Mouse (Mus musculus): ENCODE measurements around the gene Cpd. TPM values are rescaled to one million over a fixed set of nuclear protein-coding genes. Genes with fewer than 3 reads are reported as not detected.

Gene Cpd
- polyA plus RNA-seq, 1 experiment from 2014 or later, result 14.4 TPM

DNA sequence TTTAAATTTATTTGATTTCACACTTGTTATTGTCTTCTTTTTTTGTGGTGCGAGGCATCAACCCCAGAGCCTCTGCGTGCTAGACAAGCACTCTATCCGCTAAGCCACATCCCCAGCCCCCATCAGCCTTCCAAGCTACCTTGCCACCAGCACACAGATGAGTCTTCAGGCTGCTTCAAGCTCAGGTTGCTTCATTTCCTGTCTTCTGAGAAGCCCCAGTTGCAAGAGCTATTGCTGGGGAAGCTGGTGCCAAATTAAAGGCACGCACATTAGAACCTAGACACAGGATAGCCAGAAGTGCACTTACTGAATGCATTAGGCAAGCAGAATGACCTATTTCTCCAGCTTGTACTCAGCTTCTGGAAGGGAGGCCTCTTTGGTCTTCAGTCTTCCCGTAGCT is 33.0 kb upstream of the Cpd start:
- no peaks in the 10 kb centered on the region for H3K27me3 ChIP-seq (ENCODE audit: control insufficient read depth, insufficient read depth, low read length)
- ATAC-seq (ENCODE audit: low FRiP score) (no peak), DNase-seq (ENCODE audit: low spot score, missing footprints) (no peak)
- H3K36me3 ChIP-seq (ENCODE audit: control insufficient read depth, insufficient read depth, low read length), result no peaks in the 10 kb centered on the region
- H3K4me1 ChIP-seq (ENCODE audit: control insufficient read depth, insufficient read depth, low read length), result no peaks in the 10 kb centered on the region
- 88% methylated on average over 5 of the region's 5 CpGs for WGBS
- H3K9me3 ChIP-seq (ENCODE audit: control insufficient read depth, low read length), result no peaks in the 10 kb centered on the region
- no peak overlapping the region for H3K4me2 ChIP-seq
- no peak overlapping the region for H3K9ac ChIP-seq (ENCODE audit: low read length)
- H3K4me3 ChIP-seq (ENCODE audit: low read depth, low read length), result no peak overlapping the region
- H3K27ac ChIP-seq (ENCODE audit: low read depth, low read length), result no peak overlapping the region

DNA sequence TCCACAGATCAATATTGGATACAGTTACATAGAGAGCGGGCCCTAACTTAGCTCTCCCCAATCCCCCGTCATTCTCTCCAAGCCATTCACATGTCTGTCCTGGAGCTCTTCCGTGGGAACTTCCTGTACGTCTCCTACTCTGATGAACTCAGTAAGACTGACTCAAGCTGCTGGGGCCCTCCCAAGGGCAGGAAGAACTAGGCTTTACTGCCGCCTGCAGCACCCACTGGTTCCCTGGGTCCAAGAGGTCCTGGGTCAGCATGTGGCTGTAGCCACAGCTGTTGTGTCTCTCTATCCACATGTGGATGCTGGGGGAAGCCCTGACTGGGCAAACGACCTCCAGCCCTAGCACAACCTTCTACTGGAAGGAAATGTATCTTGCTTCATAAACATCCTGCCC is 27.9 kb upstream of the Cpd start:
- no peak overlapping the region for H3K9ac ChIP-seq (ENCODE audit: low read length)
- DNase-seq (ENCODE audit: low spot score, missing footprints), result peak; percentile 41
- WGBS, result 80% methylated on average over 6 of the region's 6 CpGs
- no peak overlapping the region for H3K4me2 ChIP-seq
- no peaks in the 10 kb centered on the region for H3K36me3 ChIP-seq (ENCODE audit: control insufficient read depth, insufficient read depth, low read length)
- H3K27ac ChIP-seq (ENCODE audit: low read depth, low read length), result no peak overlapping the region
- no peaks in the 10 kb centered on the region for H3K9me3 ChIP-seq (ENCODE audit: control insufficient read depth, low read length)
- no peaks in the 10 kb centered on the region for H3K4me1 ChIP-seq (ENCODE audit: control insufficient read depth, insufficient read depth, low read length)
- no peak overlapping the region for H3K4me3 ChIP-seq (ENCODE audit: low read depth, low read length)
- no peak for ATAC-seq (ENCODE audit: low FRiP score)
- H3K27me3 ChIP-seq (ENCODE audit: control insufficient read depth, insufficient read depth, low read length), result no peaks in the 10 kb centered on the region

DNA sequence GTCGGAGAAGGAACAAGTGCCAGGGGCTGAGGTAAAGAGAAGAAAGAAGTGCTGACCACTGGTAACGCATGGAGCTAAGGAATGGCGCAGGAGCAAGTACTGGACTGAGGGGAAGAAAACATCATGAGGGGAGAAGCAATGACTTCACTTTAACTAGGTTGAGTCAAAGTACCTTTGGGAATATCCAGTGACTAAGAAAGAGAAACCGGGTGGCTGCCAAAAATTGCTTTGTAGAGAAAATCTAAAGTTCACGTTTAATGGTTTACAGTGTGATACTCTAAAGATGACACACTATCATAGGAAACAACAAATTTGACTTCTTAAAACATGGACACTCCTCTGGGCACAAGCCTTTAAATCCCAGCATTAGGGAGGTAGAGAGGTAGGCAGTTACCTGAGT is 27.0 kb upstream of the Cpd start:
- Histone ChIP-seq H3K4me2 (no peak overlapping the region), H3K27ac (ENCODE audit: low read depth, low read length) (no peak overlapping the region), H3K27me3 (ENCODE audit: control insufficient read depth, insufficient read depth, low read length) (no peaks in the 10 kb centered on the region), H3K36me3 (ENCODE audit: control insufficient read depth, insufficient read depth, low read length) (no peaks in the 10 kb centered on the region), H3K9me3 (ENCODE audit: control insufficient read depth, low read length) (no peaks in the 10 kb centered on the region), H3K4me1 (ENCODE audit: control insufficient read depth, insufficient read depth, low read length) (no peaks in the 10 kb centered on the region), H3K4me3 (ENCODE audit: low read depth, low read length) (no peak overlapping the region), H3K9ac (ENCODE audit: low read length) (no peak overlapping the region)
- ATAC-seq (ENCODE audit: low FRiP score) (no peak), DNase-seq (ENCODE audit: low spot score, missing footprints) (no peak)
- WGBS, result 90% methylated on average over 5 of the region's 5 CpGs

DNA sequence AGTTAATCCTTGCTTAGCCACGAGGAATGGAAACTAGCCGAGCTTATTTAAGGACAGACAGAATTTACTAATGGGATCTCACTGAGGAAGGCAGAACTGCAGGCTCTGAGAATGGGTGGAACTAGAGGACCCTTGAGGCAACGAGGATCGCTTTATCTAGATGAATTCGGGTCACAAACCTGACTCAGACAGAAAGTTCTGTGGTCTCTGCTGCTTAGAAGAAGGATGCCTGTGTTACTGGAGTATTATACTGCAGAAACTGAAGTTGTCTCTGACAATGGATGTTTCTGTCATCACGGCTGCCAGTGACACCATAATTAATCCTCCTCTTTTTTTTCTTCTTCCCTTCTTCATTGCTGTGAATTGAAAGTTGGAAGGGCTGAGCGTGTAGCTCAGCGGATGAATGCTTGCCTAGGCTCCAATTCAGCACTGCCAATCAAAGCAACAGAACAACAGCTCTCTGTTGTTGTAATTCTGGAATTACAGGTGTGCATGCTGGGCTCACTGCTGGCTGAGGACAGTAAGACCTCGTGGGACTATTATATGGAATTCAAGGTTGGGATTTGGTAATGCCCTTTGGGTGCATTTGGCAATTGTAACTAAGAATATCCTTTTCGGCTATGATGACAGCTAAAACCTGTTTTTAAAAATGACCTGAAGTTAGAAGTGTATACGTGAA is 25.9 kb upstream of the Cpd start:
- H3K4me3 ChIP-seq (ENCODE audit: low read depth, low read length), result no peak overlapping the region
- H3K27ac ChIP-seq (ENCODE audit: low read depth, low read length), result no peak overlapping the region
- ATAC-seq (ENCODE audit: low FRiP score) (no peak), DNase-seq (ENCODE audit: low spot score, missing footprints) (peak; percentile 26)
- H3K4me2 ChIP-seq, result no peak overlapping the region
- H3K4me1 ChIP-seq (ENCODE audit: control insufficient read depth, insufficient read depth, low read length), result no peaks in the 10 kb centered on the region
- H3K9ac ChIP-seq (ENCODE audit: low read length), result no peak overlapping the region
- H3K9me3 ChIP-seq (ENCODE audit: control insufficient read depth, low read length), result no peaks in the 10 kb centered on the region
- no peaks in the 10 kb centered on the region for H3K27me3 ChIP-seq (ENCODE audit: control insufficient read depth, insufficient read depth, low read length)
- no peaks in the 10 kb centered on the region for H3K36me3 ChIP-seq (ENCODE audit: control insufficient read depth, insufficient read depth, low read length)
- WGBS, result 68% methylated on average over 11 of the region's 11 CpGs

DNA sequence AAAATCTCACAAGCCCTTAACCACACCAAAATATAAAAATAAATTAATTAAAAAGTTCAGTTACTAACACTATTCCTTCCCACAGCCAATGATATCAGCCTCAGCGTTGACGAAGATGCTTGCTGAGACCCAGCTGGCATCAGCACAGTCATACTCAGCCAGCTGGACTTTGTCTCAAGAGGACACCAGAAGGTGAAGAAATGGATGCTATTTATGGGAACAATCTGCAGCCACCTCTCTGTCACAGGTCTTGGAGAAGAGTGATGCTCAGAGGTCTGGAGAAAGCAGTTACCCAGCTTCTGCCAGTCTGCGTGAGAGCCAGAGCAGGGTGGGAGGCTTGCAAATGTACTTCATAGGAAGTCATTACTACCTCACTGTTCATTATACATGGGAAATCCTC is 14.4 kb upstream of the Cpd start:
- DNase-seq (ENCODE audit: low spot score, missing footprints) (no peak), ATAC-seq (ENCODE audit: low FRiP score) (no peak)
- H3K27ac ChIP-seq (ENCODE audit: low read depth, low read length), result no peak overlapping the region
- H3K4me1 ChIP-seq (ENCODE audit: control insufficient read depth, insufficient read depth, low read length), result no peaks in the 10 kb centered on the region
- H3K4me2 ChIP-seq, result no peak overlapping the region
- no peaks in the 10 kb centered on the region for H3K36me3 ChIP-seq (ENCODE audit: control insufficient read depth, insufficient read depth, low read length)
- H3K9ac ChIP-seq (ENCODE audit: low read length), result no peak overlapping the region
- 93% methylated on average over 3 of the region's 3 CpGs for WGBS
- no peaks in the 10 kb centered on the region for H3K27me3 ChIP-seq (ENCODE audit: control insufficient read depth, insufficient read depth, low read length)
- no peaks in the 10 kb centered on the region for H3K9me3 ChIP-seq (ENCODE audit: control insufficient read depth, low read length)
- H3K4me3 ChIP-seq (ENCODE audit: low read depth, low read length), result no peak overlapping the region

DNA sequence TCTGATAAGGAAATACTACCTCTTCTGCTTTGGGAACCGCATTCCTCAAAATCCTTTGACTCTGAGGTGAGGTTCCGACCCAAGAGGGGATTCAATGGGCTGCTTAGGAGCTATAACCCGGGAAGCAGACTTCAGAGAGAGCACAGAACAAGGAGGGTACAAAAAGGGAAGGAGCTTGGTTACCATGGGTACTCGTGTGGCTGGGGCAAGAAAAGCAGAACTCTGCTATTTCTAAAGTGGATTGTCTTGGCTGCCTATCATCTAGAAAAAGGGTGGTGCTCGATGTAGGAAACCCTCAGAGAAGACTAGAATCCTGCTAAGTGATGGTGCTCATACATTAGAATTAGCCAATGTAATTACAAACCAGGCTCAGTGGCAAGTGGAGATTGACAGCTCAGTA is 12.4 kb upstream of the Cpd start:
- H3K9me3 ChIP-seq (ENCODE audit: control insufficient read depth, low read length), result no peaks in the 10 kb centered on the region
- WGBS, result 56% methylated on average over 5 of the region's 5 CpGs
- H3K36me3 ChIP-seq (ENCODE audit: control insufficient read depth, insufficient read depth, low read length), result no peaks in the 10 kb centered on the region
- no peak overlapping the region for H3K4me3 ChIP-seq (ENCODE audit: low read depth, low read length)
- no peak overlapping the region for H3K4me2 ChIP-seq
- no peak for DNase-seq (ENCODE audit: low spot score, missing footprints)
- H3K4me1 ChIP-seq (ENCODE audit: control insufficient read depth, insufficient read depth, low read length), result no peaks in the 10 kb centered on the region
- H3K9ac ChIP-seq (ENCODE audit: low read length), result no peak overlapping the region
- no peak for ATAC-seq (ENCODE audit: low FRiP score)
- H3K27ac ChIP-seq (ENCODE audit: low read depth, low read length), result no peak overlapping the region
- H3K27me3 ChIP-seq (ENCODE audit: control insufficient read depth, insufficient read depth, low read length), result no peaks in the 10 kb centered on the region

DNA sequence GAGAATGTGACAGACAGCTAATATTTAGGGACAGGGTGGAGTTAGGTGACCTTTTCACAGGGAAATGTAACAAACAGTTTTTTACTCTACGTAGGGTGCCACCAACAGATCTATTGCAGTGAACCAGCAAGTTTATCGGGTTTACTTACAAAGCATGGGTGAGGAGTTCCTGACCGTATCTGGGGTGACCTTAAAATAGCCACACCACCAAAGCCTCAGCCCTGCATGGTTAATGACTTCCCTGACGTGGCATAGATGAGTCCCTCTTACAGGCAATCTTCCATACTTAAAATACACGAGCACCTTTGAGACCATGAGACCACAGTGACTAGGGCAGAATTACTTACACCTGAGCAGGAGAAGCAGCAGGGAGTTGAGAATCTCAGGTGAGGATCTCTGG is 12.0 kb upstream of the Cpd start:
- no peak overlapping the region for H3K4me2 ChIP-seq
- H3K36me3 ChIP-seq (ENCODE audit: control insufficient read depth, insufficient read depth, low read length), result no peaks in the 10 kb centered on the region
- 81% methylated on average over 5 of the region's 5 CpGs for WGBS
- no peak overlapping the region for H3K27ac ChIP-seq (ENCODE audit: low read depth, low read length)
- H3K4me3 ChIP-seq (ENCODE audit: low read depth, low read length), result no peak overlapping the region
- H3K9ac ChIP-seq (ENCODE audit: low read length), result no peak overlapping the region
- DNase-seq (ENCODE audit: low spot score, missing footprints) (no peak), ATAC-seq (ENCODE audit: low FRiP score) (no peak)
- no peaks in the 10 kb centered on the region for H3K27me3 ChIP-seq (ENCODE audit: control insufficient read depth, insufficient read depth, low read length)
- H3K9me3 ChIP-seq (ENCODE audit: control insufficient read depth, low read length), result no peaks in the 10 kb centered on the region
- H3K4me1 ChIP-seq (ENCODE audit: control insufficient read depth, insufficient read depth, low read length), result no peaks in the 10 kb centered on the region

DNA sequence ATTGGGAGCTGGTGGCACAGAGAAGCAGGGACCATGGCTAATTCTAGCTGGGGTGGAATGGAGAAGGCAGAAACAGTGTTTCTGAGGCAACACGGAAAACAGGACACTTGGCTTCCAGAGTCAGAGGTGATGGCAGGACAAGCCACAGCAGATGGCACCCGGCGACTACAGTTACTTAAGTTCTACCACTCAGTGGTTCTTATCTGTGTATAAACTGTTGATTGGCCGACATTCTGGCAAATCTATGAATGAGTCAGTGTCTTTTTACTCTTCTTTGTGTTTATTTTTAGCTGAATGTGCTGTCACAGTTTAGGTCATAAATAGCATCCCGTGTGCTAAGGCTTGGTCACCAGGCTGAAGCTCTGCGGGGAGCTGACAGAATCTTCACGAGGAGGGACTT is 10.3 kb upstream of the Cpd start:
- H3K27ac ChIP-seq (ENCODE audit: low read depth, low read length), result no peak overlapping the region

DNA sequence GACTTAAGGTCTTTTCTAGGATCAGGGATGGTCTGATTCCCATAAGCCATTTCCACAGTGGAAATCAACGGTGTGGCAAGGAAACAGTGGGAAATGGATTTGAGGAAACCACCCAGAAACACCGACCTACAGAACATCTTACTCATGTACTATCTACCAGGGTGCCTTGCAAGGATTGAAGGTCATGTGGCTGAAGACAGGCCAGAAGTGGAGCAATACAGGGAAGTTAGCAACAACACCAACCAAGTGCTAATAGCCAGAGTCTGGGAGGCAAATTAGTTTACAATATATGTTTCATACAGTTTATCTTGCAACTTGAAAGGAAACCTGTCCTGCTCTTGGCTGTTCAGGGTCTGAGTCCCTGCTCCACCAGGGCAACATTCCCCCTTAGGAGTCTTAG is 9.8 kb upstream of the Cpd start:
- no peaks in the 10 kb centered on the region for H3K4me1 ChIP-seq (ENCODE audit: control insufficient read depth, insufficient read depth, low read length)
- no peaks in the 10 kb centered on the region for H3K27me3 ChIP-seq (ENCODE audit: control insufficient read depth, insufficient read depth, low read length)

More for the DNA sequence above, 10.3 kb upstream of the Cpd start:
- Histone ChIP-seq H3K27me3 (ENCODE audit: control insufficient read depth, insufficient read depth, low read length) (no peaks in the 10 kb centered on the region), H3K4me1 (ENCODE audit: control insufficient read depth, insufficient read depth, low read length) (no peaks in the 10 kb centered on the region), H3K4me3 (ENCODE audit: low read depth, low read length) (no peak overlapping the region), H3K36me3 (ENCODE audit: control insufficient read depth, insufficient read depth, low read length) (no peaks in the 10 kb centered on the region), H3K9me3 (ENCODE audit: control insufficient read depth, low read length) (no peaks in the 10 kb centered on the region), H3K4me2 (no peak overlapping the region), H3K9ac (ENCODE audit: low read length) (no peak overlapping the region)
- DNase-seq (ENCODE audit: low spot score, missing footprints), result no peak
- 88% methylated on average over 7 of the region's 7 CpGs for WGBS
- ATAC-seq (ENCODE audit: low FRiP score), result no peak

More for the DNA sequence above, 9.8 kb upstream of the Cpd start:
- ATAC-seq (ENCODE audit: low FRiP score) (no peak), DNase-seq (ENCODE audit: low spot score, missing footprints) (no peak)
- no peaks in the 10 kb centered on the region for H3K36me3 ChIP-seq (ENCODE audit: control insufficient read depth, insufficient read depth, low read length)
- H3K4me3 ChIP-seq (ENCODE audit: low read depth, low read length), result no peak overlapping the region
- 91% methylated on average over 2 of the region's 2 CpGs for WGBS
- no peak overlapping the region for H3K4me2 ChIP-seq
- no peaks in the 10 kb centered on the region; the same call in 1 of the 2 replicates for H3K9me3 ChIP-seq (ENCODE audit: control insufficient read depth, low read length)
- H3K27ac ChIP-seq (ENCODE audit: low read depth, low read length), result no peak overlapping the region
- H3K9ac ChIP-seq (ENCODE audit: low read length), result no peak overlapping the region

Measured in midbrain, embryonic 11.5 days (tissue).